Mouse (Mus musculus) cerebellum, adult 9-11 months (tissue): ENCODE measurements at regions not wholly inside any gene's neighbourhood (a gene's known extent, or its start where the extent isn't known, plus 50 kb on each side); places are given as distances from the start of the nearest gene placed in this dataset.
"Not testable (repeated sequence)": the region's sequence is repeated elsewhere in the genome, so short reads cannot be mapped to it uniquely, and the experiment has no call there.

ENCODE experiments used
- DNase-seq: peaks from one replicate; pipeline ENCODE4 v3.0.0; 2022

DNA sequence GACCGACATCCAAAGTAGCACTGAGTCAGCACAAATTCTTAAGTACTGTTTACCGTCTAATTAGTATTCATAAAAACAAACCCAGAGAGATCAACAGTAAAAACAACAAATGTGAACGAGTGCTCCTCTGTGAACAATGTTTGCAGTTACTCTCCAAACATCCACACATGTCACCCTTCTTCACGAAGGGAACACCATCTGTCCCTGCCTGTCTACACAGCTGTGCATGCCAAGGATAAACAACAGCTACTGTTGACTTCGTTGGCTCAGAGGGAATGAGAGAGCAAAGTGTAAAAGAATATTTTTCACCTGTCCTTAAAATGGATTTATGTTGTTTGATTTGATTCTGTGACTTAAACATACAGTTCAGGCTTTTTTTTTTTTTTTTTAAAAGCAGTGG lies 88.7 kb upstream of the Nt5e start:
- DNase-seq, result no peak

GRCm38 (mm10) chr9:88240740-88241139 lies 86.3 kb upstream of the Nt5e start:
- no peak for DNase-seq

GRCm38 (mm10) chr9:88241203-88241995 lies 85.6 kb upstream of the Nt5e start:
- peak; percentile 76 for DNase-seq

DNA sequence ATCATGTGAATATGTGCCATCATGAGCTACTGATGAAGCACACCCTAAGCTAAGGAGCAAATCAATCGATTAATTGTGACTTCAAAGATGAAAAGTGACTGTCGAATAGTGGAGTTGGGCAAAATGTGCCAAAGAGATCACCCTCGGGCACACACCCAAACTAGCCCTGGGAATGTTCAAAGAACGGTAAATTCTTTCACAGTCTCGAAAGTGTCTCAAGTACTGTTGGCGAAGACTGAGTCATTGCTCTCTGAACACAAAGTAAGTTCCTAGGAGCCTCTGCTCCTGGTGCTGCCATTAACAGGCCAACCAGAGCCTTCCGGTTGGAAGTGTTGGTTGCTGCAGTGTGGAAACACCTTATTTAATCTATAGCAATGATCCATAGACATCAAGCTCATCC lies 84.5 kb upstream of the Nt5e start:
- no peak for DNase-seq

GRCm38 (mm10) chr9:88244492-88244891 lies 82.5 kb upstream of the Nt5e start:
- no peak for DNase-seq

DNA sequence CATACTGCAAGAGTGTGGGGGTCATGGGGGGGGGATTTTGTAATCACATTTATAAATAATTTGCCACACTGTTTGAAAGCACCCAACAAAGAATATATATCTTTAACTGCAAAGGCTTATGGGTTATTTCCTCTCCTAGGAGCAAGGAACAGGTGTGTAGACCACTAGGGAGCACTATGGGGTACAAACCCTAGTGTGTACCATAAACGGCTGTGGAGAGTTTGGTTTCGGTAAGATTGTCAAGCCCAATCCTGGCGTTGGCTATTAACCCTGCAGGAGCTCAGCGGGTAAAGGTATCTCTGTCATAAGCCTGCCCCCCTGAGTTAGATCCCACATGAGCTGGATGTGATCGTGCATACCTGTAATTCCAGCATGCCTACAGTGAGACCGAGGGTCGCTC lies 71.0 kb upstream of the Nt5e start:
- DNase-seq, result no peak

DNA sequence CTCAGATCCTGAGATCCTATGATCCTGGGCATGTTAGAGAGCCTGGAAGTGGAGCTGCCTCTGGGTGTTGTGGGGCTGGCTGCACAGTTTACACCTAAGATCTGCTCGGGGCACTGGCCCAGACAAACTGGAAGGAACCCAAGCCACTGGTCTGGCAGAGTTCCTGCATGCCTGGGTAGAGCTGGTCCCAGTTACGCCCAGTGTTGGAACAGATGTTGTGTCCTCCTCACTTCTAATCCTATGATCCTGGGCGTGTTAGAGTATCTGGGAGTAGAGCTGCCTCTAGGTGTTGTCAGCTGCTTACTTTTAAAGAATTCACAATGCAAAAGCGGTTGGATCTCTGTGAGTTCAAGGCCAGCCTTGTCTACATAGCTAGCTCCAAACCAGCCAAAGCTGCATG lies 67.4 kb upstream of the Nt5e start:
- no peak for DNase-seq

DNA sequence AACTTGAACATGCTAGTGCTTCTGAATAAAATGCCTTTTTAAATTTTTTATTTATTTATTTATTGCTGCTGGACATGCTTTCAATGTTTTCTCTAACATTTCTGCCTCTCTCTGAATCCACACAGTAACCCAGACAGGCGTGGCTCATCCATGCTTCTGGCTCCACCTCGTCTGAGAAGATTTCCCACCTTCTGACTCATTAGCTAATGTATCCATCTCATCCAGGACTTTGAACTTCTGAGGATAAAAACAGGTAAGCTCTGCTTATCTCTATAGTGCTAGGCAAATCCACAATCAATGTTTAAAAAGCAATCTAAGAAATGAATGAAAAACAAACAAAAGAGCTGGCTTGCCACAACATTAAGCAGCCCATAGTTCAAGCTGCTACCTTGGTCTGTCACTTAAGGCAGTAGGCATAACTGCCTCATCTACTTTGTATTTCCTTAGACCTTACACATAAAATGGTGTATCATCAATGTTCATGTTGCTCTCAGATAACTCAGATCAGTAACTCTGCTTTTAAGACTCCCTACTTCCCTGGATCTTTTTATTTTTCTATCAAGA lies 66.8 kb upstream of the Nt5e start:
- no peak for DNase-seq

GRCm38 (mm10) chr9:88262461-88262860 lies 64.5 kb upstream of the Nt5e start:
- no peak for DNase-seq

- DNase-seq, result not testable (repeated sequence)
Measured at GRCm38 (mm10) chr9:88266346-88266745, 60.7 kb upstream of the Nt5e start.

- no peak for DNase-seq
Measured at GRCm38 (mm10) chr9:88268811-88269210, 58.2 kb upstream of the Nt5e start.

GRCm38 (mm10) chr9:88269216-88269615 lies 57.8 kb upstream of the Nt5e start:
- DNase-seq, result no peak

DNA sequence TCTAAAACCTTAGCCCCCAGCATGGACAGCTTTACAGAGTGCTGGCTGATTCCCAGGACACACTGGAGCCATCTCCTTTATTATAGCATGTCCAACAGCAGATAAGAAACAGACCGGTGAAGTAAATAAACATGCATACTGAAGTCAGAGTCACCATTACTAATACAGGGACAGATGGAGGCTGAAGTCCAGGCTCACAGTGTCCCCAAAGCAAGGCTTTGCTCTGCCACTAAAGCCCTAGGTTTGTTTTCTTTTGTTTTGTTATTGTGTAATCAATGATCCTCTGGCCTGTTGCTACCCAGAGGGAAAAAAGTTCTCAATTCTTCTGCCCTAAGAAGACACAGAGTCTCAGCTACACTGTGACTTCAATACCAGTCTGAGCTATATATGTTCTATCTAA lies 56.2 kb upstream of the Nt5e start:
- DNase-seq, result no peak

GRCm38 (mm10) chr9:88273304-88273703 lies 53.7 kb upstream of the Nt5e start:
- DNase-seq, result no peak

- peak; percentile 52 for DNase-seq
Measured at GRCm38 (mm10) chr9:88274040-88274439, 53.0 kb upstream of the Nt5e start.

DNA sequence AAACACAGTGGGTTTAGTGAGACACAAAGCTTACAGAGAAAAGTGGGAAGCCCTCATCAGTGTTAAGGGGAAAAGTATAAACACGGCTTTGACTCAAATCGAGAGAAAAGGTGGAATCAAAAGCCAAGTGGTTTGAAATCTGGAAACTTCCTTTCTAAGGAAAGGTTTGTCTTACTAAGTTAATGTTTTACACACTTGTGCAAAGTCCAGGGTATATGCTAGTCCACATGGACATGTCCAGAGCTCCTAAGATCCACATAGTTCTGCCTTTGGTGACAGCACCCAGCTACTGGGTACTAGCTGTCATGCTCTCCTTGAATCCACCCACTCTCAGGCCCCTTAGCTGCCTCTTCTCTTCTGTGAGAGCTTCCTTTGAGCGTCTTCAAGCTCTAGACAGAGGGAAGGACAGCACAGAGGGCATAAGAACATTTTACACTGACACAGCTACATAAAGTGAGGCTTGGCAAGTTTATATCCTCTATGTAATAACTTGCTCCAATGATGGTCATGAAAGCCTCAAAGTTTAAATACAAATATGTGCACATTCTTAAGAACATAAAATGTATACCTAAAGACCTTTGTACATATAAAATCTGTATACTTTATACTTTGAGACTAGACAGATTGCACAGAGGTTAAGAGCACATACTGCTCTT lies 52.2 kb upstream of the Nt5e start:
- no peak for DNase-seq

- DNase-seq, result no peak
Measured at GRCm38 (mm10) chr9:88276023-88276568, 50.9 kb upstream of the Nt5e start.

DNA sequence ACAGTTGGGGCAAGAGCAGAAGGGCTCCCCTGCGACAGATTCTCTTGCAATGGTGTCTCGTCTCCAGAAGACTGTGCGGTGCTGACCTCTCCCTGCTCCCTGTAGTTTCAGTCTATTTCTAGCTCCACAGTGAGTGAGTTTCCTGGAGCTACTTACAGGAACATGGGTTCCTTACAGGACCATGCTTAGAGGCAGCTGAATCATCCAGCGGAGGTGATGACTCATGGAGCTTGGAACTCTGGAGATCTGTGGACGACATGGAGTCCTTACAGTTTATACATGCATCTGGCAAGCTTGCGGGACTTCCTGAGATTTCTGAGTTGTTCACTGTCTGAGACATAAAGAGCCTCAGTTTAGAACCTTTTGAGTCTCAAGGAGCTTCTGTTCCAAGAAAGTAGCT lies 50.0 kb upstream of the Nt5e start:
- no peak for DNase-seq
